Mouse (Mus musculus) midbrain, postnatal 0 days (tissue): Measurements from ENCODE around the gene Pitpna. TPM values are rescaled to one million over a fixed set of nuclear protein-coding genes. Genes with fewer than 3 reads are reported as not detected.
A peak's percentile ranks its signal among the peaks of the same experiment; 100 is the strongest.

Experiments
- ATAC-seq: fragments of 200-750 bp; cut with Nextera tagmentation; 2 replicates; pipeline ENCODE4 v1.8.0; 2017; ENCODE audit warnings: moderate number of reproducible peaks, mild to moderate bottlenecking, moderate TSS enrichment, moderate library complexity; ENCODE audit not compliant: low FRiP score
- DNase-seq: peaks from one replicate; pipeline ENCODE4 v3.0.0-alpha.2; 2015; ENCODE audit warnings: low spot score
- H3K27ac ChIP-seq: fragments of 300-500 bp; sonication (generic); 2 replicates; pipeline ENCODE4 v1.5.1; 2014; ENCODE audit warnings: low read depth, mild to moderate bottlenecking, low read length, mixed read lengths
- H3K27me3 ChIP-seq: fragments of 300-500 bp; sonication (generic); 2 replicates; pipeline ENCODE4 v1.6.1; 2014; ENCODE audit warnings: low read length, control low read depth, mixed read lengths; ENCODE audit not compliant: insufficient read depth
- H3K36me3 ChIP-seq: fragments of 300-500 bp; sonication (generic); 2 replicates; pipeline ENCODE4 v1.6.1; 2014; ENCODE audit warnings: low read length, control low read depth, mixed read lengths; ENCODE audit not compliant: insufficient read depth
- H3K4me1 ChIP-seq: fragments of 300-500 bp; sonication (generic); 2 replicates; pipeline ENCODE4 v1.6.1; 2014; ENCODE audit warnings: mild to moderate bottlenecking, control low read depth, antibody characterized with exemption, low read length, mixed read lengths; ENCODE audit not compliant: insufficient read depth
- H3K4me2 ChIP-seq: fragments of 300-500 bp; sonication (generic); 2 replicates; pipeline ENCODE4 v1.6.1; 2014; ENCODE audit warnings: low read depth, mild to moderate bottlenecking, low read length, mixed read lengths; ENCODE audit not compliant: poor library complexity, severe bottlenecking
- H3K4me3 ChIP-seq: fragments of 300-500 bp; sonication (generic); 2 replicates; pipeline ENCODE4 v1.5.1; 2014; ENCODE audit warnings: low read depth, mild to moderate bottlenecking, low read length, moderate library complexity
- H3K9ac ChIP-seq: fragments of 300-500 bp; sonication (generic); replicated peaks from 2 replicates; pipeline ENCODE4 v1.6.1; 2014; ENCODE audit warnings: mild to moderate bottlenecking, low read length, moderate library complexity, mixed read lengths; ENCODE audit not compliant: poor library complexity, severe bottlenecking
- H3K9me3 ChIP-seq: fragments of 300-500 bp; sonication (generic); 2 replicates; pipeline ENCODE4 v1.6.1; 2016; ENCODE audit warnings: low read length, control low read depth
- CTCF ChIP-seq: IDR thresholded peaks from 2 replicates; pipeline ENCODE4 v1.5.1; 2016; ENCODE audit warnings: antibody characterized with exemption, mild to moderate bottlenecking
- whole genome bisulfite sequencing: fragments of 180-500 bp; shearing (Covaris S2); extraction: QIAGEN DNeasy Blood & Tissue Kit; methylation state at CpG from one replicate; pipeline ENCODE4 v1.1.7; 2014; 5-methylcytosine and 5-hydroxymethylcytosine counted together
- polyA plus RNA-seq: library from polyadenylated mRNA; unstranded; fragments of >200 nt; fragmentation: Nextera tagmentation; extraction: Ambion mirVana; gene quantifications from 2 replicates; pipeline ENCODE4 v1.2.1, GENCODE M21; 2015
- total RNA-seq: library from RNA; depleted of rRNA; stranded (reverse); fragments of >200 nt; gene quantifications from 2 replicates; pipeline ENCODE4 v1.2.3, GENCODE M21; 2014

The Pitpna gene
- total and polyA plus RNA-seq, 2 experiments from 2014 or later = 106 to 108 TPM

DNA sequence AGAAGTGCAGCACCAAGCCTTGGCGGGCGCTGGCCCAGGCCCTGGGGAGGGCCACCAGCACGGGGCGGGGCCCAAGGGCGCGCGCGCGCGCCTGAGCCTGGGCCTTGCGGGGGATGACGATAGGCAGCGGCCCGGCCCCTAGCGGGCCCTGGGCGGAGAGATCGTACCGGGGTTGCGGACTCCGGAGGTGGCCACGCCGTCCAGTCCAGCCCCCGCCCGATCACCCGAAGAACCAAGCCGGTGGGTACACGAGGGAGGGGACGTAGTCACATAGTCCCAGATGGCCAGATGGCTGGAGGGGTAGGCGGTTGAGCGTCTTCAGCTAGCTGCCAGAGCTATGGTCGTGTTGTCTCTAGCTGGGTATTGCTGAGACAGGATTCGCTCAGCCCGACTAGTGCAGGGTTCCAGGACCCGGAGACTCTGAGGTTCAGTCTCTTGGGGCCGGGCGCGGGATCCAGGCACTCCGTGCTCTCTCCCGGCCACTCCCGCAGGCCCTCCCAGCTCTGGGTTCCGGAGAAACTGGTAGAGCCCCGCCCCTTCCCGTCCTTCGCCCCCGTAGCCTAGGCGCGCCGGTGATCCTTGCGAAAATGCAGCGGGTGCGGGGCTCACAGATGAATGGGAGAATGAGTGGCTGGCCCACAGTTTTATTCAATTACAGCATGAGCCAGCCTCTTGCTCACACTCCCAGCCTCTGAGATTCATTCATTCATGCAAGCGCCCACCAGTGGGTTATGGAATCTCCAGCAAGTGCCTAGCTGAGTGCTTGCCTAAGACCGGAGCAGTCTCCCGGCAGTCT is 63.7 kb downstream of the Pitpna start:
- peak overlapping the region; percentile 67 for H3K4me2 ChIP-seq
- no peaks in the 10 kb centered on the region for H3K36me3 ChIP-seq
- under 1% methylated on average over 53 of the region's 54 CpGs for WGBS
- peak overlapping the region; percentile 51 for H3K27ac ChIP-seq
- no peaks in the 10 kb centered on the region for H3K9me3 ChIP-seq
- no peak for TF ChIP-seq CTCF
- DNase-seq = peak; percentile 57
- H3K4me3 ChIP-seq = peak overlapping the region; percentile 47
- H3K27me3 ChIP-seq = peaks cover 23% of the 10 kb centered on the region
- peak overlapping the region; percentile 62 for H3K9ac ChIP-seq
- ATAC-seq = peak; percentile 48
- peaks cover 19% of the 10 kb centered on the region for H3K4me1 ChIP-seq

GRCm38 (mm10) chr11:75652222-75652941 is 64.5 kb downstream of the Pitpna start:
- peak overlapping the region; percentile 62 for H3K9ac ChIP-seq
- peak overlapping the region; percentile 47 for H3K4me3 ChIP-seq
- ATAC-seq (no peak), DNase-seq (no peak)
- H3K27me3 ChIP-seq = peaks cover 29% of the 10 kb centered on the region
- H3K4me2 ChIP-seq = peak overlapping the region; percentile 67
- peak; percentile 17; the same call in 1 of the 2 replicates for TF ChIP-seq CTCF
- no peaks in the 10 kb centered on the region for H3K36me3 ChIP-seq
- WGBS = 26% methylated on average over 20 of the region's 20 CpGs
- peaks cover 19% of the 10 kb centered on the region for H3K4me1 ChIP-seq
- no peaks in the 10 kb centered on the region for H3K9me3 ChIP-seq
- 0 out of 2 replicates have a peak overlapping the region, but pooled peaks have one; percentile 51 for H3K27ac ChIP-seq

- H3K27ac ChIP-seq = no peak overlapping the region
- H3K9me3 ChIP-seq = no peaks in the 10 kb centered on the region
- ATAC-seq (no peak), DNase-seq (no peak)
- H3K4me3 ChIP-seq = no peak overlapping the region
- WGBS = 36% methylated on average over 14 of the region's 14 CpGs
- H3K4me2 ChIP-seq = peak overlapping the region; percentile 94
- peak; percentile 23; the same call in 1 of the 2 replicates for TF ChIP-seq CTCF
- H3K27me3 ChIP-seq = peaks cover 29% of the 10 kb centered on the region
- H3K4me1 ChIP-seq = peaks cover 19% of the 10 kb centered on the region
- no peak overlapping the region for H3K9ac ChIP-seq
- H3K36me3 ChIP-seq = 0 out of 2 replicates have a peak, but pooled peaks cover 3% of the 10 kb centered on the region
Measured at GRCm38 (mm10) chr11:75652942-75653684, 65.2 kb downstream of the Pitpna start.

GRCm38 (mm10) chr11:75653781-75654470 is 66.0 kb downstream of the Pitpna start:
- ATAC-seq (no peak), DNase-seq (peak; percentile 56)
- TF ChIP-seq CTCF = no peak
- Histone ChIP-seq H3K4me1 (peaks cover 19% of the 10 kb centered on the region), H3K9me3 (no peaks in the 10 kb centered on the region), H3K36me3 (0 out of 2 replicates have a peak, but pooled peaks cover 8% of the 10 kb centered on the region), H3K4me3 (peak overlapping the region; percentile 44), H3K27ac (no peak overlapping the region), H3K4me2 (peak overlapping the region; percentile 94), H3K9ac (peak overlapping the region; percentile 50), H3K27me3 (peaks cover 29% of the 10 kb centered on the region)
- 2% methylated on average over 42 of the region's 45 CpGs for WGBS
